In genomic region chr15:25587943-25588342, GRCm38 (mm10) we compare ENCODE assay signal across 5 mouse cellular contexts.
"Had no signal": no experiment of that assay in that cellular context is flagged by ENCODE, and none has a peak within 500 bp of the region (broad histone marks: within the 10 kb centered on the region; RNA-seq: fewer than 3 reads in every experiment).

No protein-coding gene starts in this region.

- DNase-seq: kidney, postnatal 25 days; liver, embryonic 13.5 days; liver, postnatal 0 days; right cerebral cortex, postnatal 14 days; thymus, postnatal 4 days had no signal
